Mouse (Mus musculus) limb, embryonic 15.5 days (tissue): ENCODE measurements around the gene Degs1. TPM values are rescaled to one million over a fixed set of nuclear protein-coding genes. Genes with fewer than 3 reads are reported as not detected.

Source experiments
- ATAC-seq: fragments of 200-750 bp; cut with Nextera tagmentation; 2 replicates; pipeline ENCODE4 v1.8.0; 2017; ENCODE audit warnings: low read depth, moderate TSS enrichment; ENCODE audit not compliant: insufficient number of reproducible peaks, low FRiP score, low TSS enrichment
- H3K27ac ChIP-seq: fragments of 300-500 bp; sonication (generic); 2 replicates; pipeline ENCODE4 v1.5.1; 2015; ENCODE audit warnings: moderate library complexity, mild to moderate bottlenecking, inconsistent platforms
- H3K27me3 ChIP-seq: fragments of 300-500 bp; sonication (generic); 2 replicates; pipeline ENCODE4 v1.6.1; 2015; ENCODE audit warnings: inconsistent platforms
- H3K36me3 ChIP-seq: fragments of 300-500 bp; sonication (generic); 2 replicates; pipeline ENCODE4 v1.6.1; 2015; ENCODE audit warnings: inconsistent platforms
- H3K4me1 ChIP-seq: fragments of 300-500 bp; sonication (generic); 2 replicates; pipeline ENCODE4 v1.6.1; 2015; ENCODE audit warnings: inconsistent platforms
- H3K4me2 ChIP-seq: fragments of 300-500 bp; sonication (generic); 2 replicates; pipeline ENCODE4 v1.6.1; 2015; ENCODE audit warnings: mild to moderate bottlenecking, inconsistent platforms
- H3K4me3 ChIP-seq: fragments of 300-500 bp; sonication (generic); 2 replicates; pipeline ENCODE4 v1.5.1; 2015; ENCODE audit warnings: mild to moderate bottlenecking, inconsistent platforms
- H3K9ac ChIP-seq: fragments of 300-500 bp; sonication (generic); 2 replicates; pipeline ENCODE4 v1.6.1; 2015; ENCODE audit warnings: inconsistent platforms
- H3K9me3 ChIP-seq: fragments of 300-500 bp; sonication (generic); 2 replicates; pipeline ENCODE4 v1.6.1; 2016; ENCODE audit warnings: inconsistent platforms
- WGBS: fragments of 180-500 bp; shearing (Covaris S2); methylation state at CpG from one replicate; pipeline ENCODE4 v1.1.7; 2015; 5-methylcytosine and 5-hydroxymethylcytosine counted together
- polyA plus RNA-seq: library from polyadenylated mRNA; unstranded; fragments of >200 nt; fragmentation: Nextera tagmentation; extraction: Ambion mirVana; gene quantifications from 2 replicates; pipeline ENCODE4 v1.2.1, GENCODE M21; 2015

Gene Degs1
- polyA plus RNA-seq: 210 and 211 TPM in 2 replicates

DNA sequence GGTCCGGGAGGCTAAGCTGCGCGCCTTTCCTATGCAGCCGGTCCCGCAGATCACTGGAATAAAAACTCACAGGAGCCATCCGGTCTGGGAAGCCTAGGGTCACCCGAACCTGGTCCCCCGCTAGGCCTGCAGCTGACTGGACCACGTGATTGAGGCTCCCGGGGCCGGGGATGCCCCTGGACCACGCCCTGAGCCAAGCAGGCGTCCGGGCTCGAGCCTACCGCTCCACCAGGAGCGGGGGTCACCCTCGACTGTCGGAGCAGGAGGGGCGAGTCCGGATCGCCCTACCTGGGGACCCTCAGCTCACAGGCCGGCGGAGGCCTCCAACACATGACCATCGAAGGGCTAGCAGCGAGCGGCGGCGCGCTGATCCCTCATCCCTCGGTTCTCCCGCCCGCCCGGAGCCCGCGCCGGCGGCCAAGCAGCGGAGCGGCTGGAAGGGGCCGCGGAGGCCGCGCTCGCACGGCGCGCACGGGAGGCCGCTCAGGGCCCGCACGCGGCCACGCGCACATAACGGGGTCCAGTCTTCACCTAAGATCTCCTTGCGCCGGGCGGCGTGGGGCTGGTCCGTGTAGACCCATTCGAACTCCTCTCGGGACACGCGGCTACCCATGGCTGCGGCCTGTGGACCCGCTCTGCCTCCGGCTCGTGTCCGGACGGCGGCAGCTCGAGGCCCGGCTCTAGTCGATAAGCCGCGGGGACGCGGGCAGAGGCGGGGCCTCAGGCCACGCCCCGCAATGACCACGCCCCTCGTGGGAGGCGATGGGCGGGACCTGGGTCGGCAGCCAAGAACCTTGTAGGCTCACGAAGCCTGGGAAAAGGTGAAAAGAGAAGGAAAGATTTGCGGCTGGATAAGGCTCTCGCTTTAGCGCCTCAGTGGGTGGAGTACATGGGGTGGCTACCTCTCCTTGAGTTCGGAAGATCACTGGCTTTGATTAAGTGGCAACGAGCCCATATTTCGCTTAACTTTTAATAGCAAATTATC, at the start of gene Degs1:
Gene Degs1 (minus strand): TSS at position 714 of the 985 bp plus-strand sequence.
- WGBS: under 1% methylated on average over 92 of the region's 94 CpGs
- Histone ChIP-seq H3K4me1 (peaks cover 22% of the 10 kb centered on the region), H3K4me3 (peak within 1 kb of the TSS; percentile 72), H3K9ac (peak within 1 kb of the TSS; percentile 86), H3K9me3 (no peaks in the 10 kb centered on the region), H3K27me3 (no peaks in the 10 kb centered on the region), H3K27ac (peak within 1 kb of the TSS; percentile 92), H3K36me3 (peaks cover 20% of the 10 kb centered on the region), H3K4me2 (peak within 1 kb of the TSS; percentile 73)
- ATAC-seq: peak; percentile 84

- Histone ChIP-seq H3K27me3 (no peaks in the 10 kb centered on the region), H3K27ac (no peak overlapping the region), H3K4me2 (no peak overlapping the region), H3K36me3 (peaks cover 76% of the 10 kb centered on the region), H3K9me3 (no peaks in the 10 kb centered on the region), H3K4me1 (no peaks in the 10 kb centered on the region), H3K4me3 (no peak overlapping the region), H3K9ac (no peak overlapping the region)
- 94% methylated on average over 1 of the region's 1 CpGs for WGBS
- no peak for ATAC-seq
Observed at GRCm38 (mm10) chr1:182325919-182326318, 43.3 kb upstream of the Degs1 start.

- Histone ChIP-seq H3K36me3 (peaks cover 84% of the 10 kb centered on the region), H3K27me3 (no peaks in the 10 kb centered on the region), H3K27ac (no peak overlapping the region), H3K4me1 (no peaks in the 10 kb centered on the region), H3K4me2 (no peak overlapping the region), H3K9ac (no peak overlapping the region), H3K4me3 (no peak overlapping the region), H3K9me3 (no peaks in the 10 kb centered on the region)
- 90% methylated on average over 7 of the region's 7 CpGs for WGBS
- no peak for ATAC-seq
Observed at GRCm38 (mm10) chr1:182324552-182324951, 41.9 kb upstream of the Degs1 start.

GRCm38 (mm10) chr1:182323139-182323538, 40.5 kb upstream of the Degs1 start:
- no peaks in the 10 kb centered on the region for H3K9me3 ChIP-seq
- 97% methylated on average over 3 of the region's 3 CpGs for WGBS
- H3K36me3 ChIP-seq: peaks cover 86% of the 10 kb centered on the region
- no peak overlapping the region for H3K4me2 ChIP-seq
- no peak overlapping the region for H3K27ac ChIP-seq
- no peaks in the 10 kb centered on the region for H3K27me3 ChIP-seq
- no peaks in the 10 kb centered on the region for H3K4me1 ChIP-seq
- no peak overlapping the region for H3K4me3 ChIP-seq
- H3K9ac ChIP-seq: no peak overlapping the region
- ATAC-seq: no peak

DNA sequence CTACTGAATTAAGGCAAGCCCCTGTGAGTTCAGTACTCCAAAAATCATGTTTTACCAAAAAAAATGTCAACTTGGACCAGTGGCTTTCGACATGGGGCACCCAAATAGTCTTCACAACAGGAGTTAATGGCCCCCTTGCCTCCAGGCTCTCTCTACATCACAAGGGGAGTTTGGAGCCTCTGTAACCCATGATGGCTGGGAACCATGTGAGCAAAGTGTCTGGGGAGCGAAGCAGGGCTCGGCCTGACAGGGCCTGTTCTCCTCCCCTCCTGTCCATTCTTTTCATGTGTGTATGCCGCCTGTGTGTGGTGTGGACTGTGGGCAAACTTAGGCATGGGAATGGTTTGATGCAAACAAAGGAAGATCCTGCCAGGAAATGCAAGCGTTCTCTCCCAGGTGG, 31.6 kb upstream of the Degs1 start:
- ATAC-seq: no peak
- H3K36me3 ChIP-seq: peaks cover 65% of the 10 kb centered on the region
- 93% methylated on average over 5 of the region's 5 CpGs for WGBS

DNA sequence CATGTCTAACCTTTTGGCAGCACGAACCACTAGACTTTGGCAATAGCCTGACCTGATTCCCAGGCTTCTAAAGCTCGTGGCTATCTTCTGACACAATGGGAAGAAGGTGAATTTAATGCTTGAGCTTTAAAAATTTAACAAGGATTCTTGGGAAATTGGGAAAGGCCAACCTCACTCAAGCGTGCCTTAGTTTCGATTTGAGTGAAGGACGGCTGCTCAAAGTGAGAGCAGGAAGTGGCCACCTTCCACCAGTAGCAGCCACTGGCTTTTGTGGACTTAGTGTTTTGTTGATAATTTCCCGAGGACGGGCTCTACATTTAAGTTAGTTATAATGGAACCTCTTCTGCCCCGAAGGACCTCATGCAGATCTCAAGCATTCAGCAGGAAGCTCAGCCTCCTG, 30.6 kb upstream of the Degs1 start:
- Histone ChIP-seq H3K4me3 (no peak overlapping the region), H3K36me3 (peaks cover 55% of the 10 kb centered on the region), H3K27me3 (no peaks in the 10 kb centered on the region), H3K4me2 (no peak overlapping the region), H3K9ac (no peak overlapping the region), H3K4me1 (no peaks in the 10 kb centered on the region), H3K27ac (no peak overlapping the region), H3K9me3 (no peaks in the 10 kb centered on the region)
- WGBS: 89% methylated on average over 8 of the region's 8 CpGs
- ATAC-seq: no peak

More for the DNA sequence above, 31.6 kb upstream of the Degs1 start:
- H3K27me3 ChIP-seq: no peaks in the 10 kb centered on the region
- no peaks in the 10 kb centered on the region for H3K9me3 ChIP-seq
- H3K4me1 ChIP-seq: no peaks in the 10 kb centered on the region
- no peak overlapping the region for H3K4me2 ChIP-seq
- H3K9ac ChIP-seq: no peak overlapping the region
- H3K4me3 ChIP-seq: no peak overlapping the region
- no peak overlapping the region for H3K27ac ChIP-seq

DNA sequence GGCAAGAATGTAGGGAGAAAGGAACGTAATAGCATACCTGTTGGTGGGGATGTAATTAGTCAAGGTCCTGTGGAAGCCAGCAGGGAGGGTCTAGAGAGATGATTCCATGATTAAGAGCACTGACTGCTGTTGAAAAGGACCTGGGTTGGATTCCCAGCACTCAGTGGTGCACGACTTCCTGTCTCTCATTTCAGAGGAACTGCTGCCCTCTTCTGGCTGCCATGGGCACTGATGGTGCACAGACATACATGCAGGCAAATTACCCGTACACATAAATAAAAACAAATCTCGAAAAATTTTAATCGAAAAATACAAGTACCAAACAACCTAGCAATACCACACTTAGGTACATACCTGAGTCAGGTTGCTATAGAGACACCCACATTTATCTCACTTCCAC, 28.8 kb upstream of the Degs1 start:
- Histone ChIP-seq H3K4me3 (no peak overlapping the region), H3K27ac (no peak overlapping the region), H3K9me3 (no peaks in the 10 kb centered on the region), H3K27me3 (no peaks in the 10 kb centered on the region), H3K9ac (no peak overlapping the region), H3K4me2 (no peak overlapping the region), H3K36me3 (peaks cover 37% of the 10 kb centered on the region), H3K4me1 (no peaks in the 10 kb centered on the region)
- 95% methylated on average over 5 of the region's 5 CpGs for WGBS
- no peak for ATAC-seq

GRCm38 (mm10) chr1:182310316-182310715, 27.7 kb upstream of the Degs1 start:
- Histone ChIP-seq H3K4me3 (no peak overlapping the region), H3K9ac (no peak overlapping the region), H3K4me1 (no peaks in the 10 kb centered on the region), H3K27ac (no peak overlapping the region), H3K4me2 (no peak overlapping the region), H3K27me3 (no peaks in the 10 kb centered on the region), H3K9me3 (no peaks in the 10 kb centered on the region), H3K36me3 (peaks cover 29% of the 10 kb centered on the region)
- no peak for ATAC-seq
- WGBS: 89% methylated on average over 2 of the region's 2 CpGs

DNA sequence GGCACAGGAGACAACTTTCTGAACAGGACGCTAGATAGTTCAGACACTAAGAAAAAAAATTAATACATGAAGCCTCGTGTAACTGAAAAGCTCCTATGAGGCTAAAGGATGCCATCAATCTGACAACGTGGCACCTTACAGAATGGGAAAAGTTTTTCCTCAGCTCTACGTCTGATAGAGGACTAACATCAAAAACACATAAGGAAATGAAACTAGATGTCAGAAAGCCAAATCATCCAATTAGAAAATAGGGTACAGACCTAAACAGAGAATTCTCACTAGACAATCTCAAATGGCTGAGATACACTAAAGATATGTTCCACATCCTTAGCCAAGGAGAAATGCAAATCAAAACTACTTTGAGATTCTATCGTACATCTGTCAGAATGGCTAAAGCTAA, 26.8 kb upstream of the Degs1 start:
- Histone ChIP-seq H3K9me3 (no peaks in the 10 kb centered on the region), H3K36me3 (peaks cover 19% of the 10 kb centered on the region), H3K4me1 (no peaks in the 10 kb centered on the region), H3K4me3 (no peak overlapping the region), H3K9ac (no peak overlapping the region), H3K27me3 (no peaks in the 10 kb centered on the region), H3K4me2 (no peak overlapping the region), H3K27ac (no peak overlapping the region)
- no peak for ATAC-seq
- WGBS: 79% methylated on average over 5 of the region's 5 CpGs

DNA sequence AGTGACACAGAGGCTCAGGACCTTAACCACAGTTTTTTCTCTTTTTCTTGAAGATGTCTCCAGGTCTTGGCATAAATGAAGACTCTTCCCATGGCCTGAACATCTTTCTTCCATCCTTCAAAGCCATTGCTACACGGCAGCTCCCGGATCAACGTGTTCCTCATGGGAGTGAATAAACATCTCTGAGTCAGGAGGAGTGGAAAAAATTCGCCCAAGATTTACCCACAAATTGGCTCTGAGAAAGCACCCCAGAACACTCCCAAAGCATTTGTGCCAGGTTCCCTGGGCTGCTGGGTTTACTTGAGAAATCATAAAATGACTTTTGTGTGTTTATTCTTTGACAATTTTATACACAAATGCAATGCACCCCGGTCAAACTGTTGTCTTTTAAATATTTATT, 20.3 kb upstream of the Degs1 start:
- H3K27me3 ChIP-seq: no peaks in the 10 kb centered on the region
- no peak overlapping the region for H3K27ac ChIP-seq
- H3K36me3 ChIP-seq: no peaks in the 10 kb centered on the region
- H3K4me2 ChIP-seq: no peak overlapping the region
- H3K4me3 ChIP-seq: no peak overlapping the region
- no peak overlapping the region for H3K9ac ChIP-seq
- no peaks in the 10 kb centered on the region for H3K4me1 ChIP-seq
- H3K9me3 ChIP-seq: no peaks in the 10 kb centered on the region
- 86% methylated on average over 5 of the region's 5 CpGs for WGBS
- ATAC-seq: no peak

DNA sequence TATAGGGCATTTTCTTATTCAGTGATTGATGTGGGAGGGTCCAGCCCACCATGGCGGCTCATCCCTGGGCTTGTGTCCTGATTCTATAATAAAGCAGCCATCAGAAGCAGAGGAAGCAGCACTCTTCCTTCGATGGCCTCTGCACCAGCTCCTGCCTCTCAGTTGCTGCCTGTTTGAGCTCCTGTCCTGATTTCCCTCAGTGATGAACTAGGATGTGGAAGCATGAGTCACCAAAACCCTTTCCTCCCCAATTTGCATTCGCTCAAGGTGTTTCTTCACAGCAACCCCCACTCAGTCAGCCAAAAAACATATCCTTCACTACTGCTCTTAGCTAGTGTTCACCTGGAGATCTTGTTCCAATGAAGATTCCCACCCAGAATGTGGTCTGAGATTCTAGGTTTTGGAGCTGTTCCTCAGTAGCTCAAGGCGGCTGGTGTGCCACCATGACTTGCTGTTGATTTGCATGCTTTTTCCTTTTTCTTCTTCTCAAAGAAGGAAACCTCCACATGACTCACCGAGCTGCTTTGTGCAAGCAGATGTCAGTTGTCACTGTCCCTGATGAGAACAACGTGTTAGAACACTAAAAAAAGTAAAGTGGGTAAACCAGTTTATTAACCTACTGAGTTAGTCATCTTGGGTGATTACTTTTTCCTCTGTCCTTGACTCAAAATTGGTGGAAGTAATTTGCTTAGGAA, 19.7 kb upstream of the Degs1 start:
- no peaks in the 10 kb centered on the region for H3K4me1 ChIP-seq
- no peaks in the 10 kb centered on the region for H3K36me3 ChIP-seq
- H3K9ac ChIP-seq: no peak overlapping the region
- no peaks in the 10 kb centered on the region for H3K9me3 ChIP-seq
- no peak overlapping the region for H3K4me3 ChIP-seq
- no peak overlapping the region for H3K4me2 ChIP-seq
- H3K27me3 ChIP-seq: no peaks in the 10 kb centered on the region
- 75% methylated on average over 6 of the region's 6 CpGs for WGBS
- H3K27ac ChIP-seq: no peak overlapping the region; the same call in 1 of the 2 replicates
- no peak for ATAC-seq

DNA sequence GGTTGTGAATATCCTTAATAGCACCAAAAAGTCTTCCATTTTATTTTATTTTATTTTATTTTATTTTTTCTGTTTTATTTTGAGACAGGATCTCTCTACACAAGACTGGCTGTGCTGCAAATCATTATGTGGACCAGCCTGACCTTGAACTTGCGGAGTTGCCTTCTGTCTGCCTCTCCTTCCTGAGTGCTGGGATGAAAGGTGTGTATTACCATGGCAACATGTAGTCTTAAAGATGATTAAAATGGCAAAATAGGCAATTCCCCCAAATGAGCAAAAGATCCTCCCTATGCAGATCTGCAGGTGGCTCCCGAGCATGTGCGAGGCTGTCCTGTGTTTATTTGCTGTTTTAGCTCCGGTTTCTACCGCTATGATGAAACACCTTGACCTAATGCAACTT, 15.2 kb upstream of the Degs1 start:
- Histone ChIP-seq H3K4me3 (no peak overlapping the region), H3K9ac (no peak overlapping the region), H3K27me3 (no peaks in the 10 kb centered on the region), H3K4me1 (no peaks in the 10 kb centered on the region), H3K9me3 (no peaks in the 10 kb centered on the region), H3K36me3 (no peaks in the 10 kb centered on the region), H3K27ac (no peak overlapping the region), H3K4me2 (no peak overlapping the region)
- ATAC-seq: no peak
- WGBS: 94% methylated on average over 5 of the region's 5 CpGs
